Mouse (Mus musculus) retina, embryonic 14.5 days (tissue): ENCODE results near the gene Snhg11.
"Not testable (repeated sequence)": the region's sequence is repeated elsewhere in the genome, so short reads cannot be mapped to it uniquely, and the experiment has no call there.

ENCODE experiments used
- DNase-seq: peaks from one replicate; pipeline ENCODE4 v3.0.0-alpha.2; 2015; ENCODE audit warnings: low spot score

Gene Snhg11

DNA sequence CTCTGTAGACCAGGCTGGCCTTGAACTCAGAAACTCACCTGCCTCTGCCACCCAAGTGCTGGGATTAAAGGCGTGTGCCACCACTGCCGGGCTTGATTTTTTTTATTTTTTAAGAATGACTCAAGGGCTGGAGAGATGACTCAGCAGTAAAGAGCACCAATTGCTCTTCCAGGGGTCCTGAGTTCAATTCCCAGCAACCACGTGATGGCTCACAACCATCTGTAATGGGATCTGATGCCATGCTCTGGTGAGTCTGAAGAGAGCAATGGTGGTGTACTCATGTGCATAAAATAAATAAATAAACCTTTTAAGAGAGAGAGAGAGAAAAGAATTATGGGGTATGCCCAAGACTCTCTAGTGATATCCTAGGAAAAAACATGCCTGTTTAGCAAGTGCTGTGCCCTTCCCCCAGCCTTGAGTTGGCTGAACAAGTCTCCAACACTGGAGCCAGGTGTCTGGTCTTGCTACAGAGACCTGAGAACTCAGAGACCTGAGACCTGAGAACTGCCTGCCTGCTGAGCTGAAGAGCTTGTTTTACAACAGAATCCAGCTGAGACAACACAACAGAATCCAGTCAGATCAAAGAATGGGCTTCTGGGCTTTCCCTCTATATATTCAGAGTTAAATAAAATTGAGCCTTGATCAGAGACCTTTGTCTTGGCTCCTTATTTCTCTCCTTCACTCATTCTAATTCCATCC lies 5.8 kb upstream of the Snhg11 start:
- no peak for DNase-seq

DNA sequence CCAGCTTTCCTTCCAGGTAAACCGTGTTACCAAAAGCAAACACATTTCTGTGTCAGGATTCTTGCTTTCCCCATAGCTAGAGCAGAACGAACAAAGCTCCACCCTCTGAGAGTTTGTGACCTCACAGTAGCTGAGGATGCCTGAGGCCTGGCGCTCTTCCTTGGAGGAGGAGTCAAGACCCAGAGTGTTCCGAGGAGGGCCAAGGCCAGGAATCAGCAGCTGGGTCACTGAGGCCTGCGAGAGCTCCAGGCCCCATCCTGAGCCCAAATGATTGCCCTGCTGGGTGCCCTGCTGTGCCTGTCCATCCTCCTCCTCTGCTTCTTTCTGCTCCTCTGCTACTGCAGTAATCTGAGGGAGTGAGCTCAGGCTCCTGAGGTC lies 5.3 kb upstream of the Snhg11 start:
- no peak for DNase-seq

DNA sequence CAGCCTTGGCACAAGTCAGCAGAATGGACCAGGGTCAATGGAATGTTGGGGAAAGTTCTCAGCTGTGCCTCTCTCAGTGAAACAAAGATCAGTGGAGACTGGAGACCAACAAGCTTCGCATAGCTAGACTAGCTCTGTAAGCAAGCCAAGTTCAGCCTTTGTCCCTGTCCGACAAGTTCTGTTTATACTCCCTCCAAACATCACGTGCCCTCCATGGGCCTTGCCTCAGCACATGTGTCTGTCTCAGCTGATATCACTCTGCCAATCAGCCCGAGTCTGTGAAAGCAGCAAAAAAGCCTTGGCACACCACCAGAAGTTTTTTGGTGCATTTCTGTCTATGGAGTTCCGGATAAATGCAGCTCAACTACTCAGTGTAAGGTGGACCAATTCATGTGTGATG lies 2.4 kb upstream of the Snhg11 start:
- no peak for DNase-seq

GRCm38 (mm10) chr2:158373516-158373915 lies 1.9 kb upstream of the Snhg11 start:
- DNase-seq = no peak

- no peak for DNase-seq
Observed at GRCm38 (mm10) chr2:158376123-158376687, 767 bp downstream of the Snhg11 start.

DNA sequence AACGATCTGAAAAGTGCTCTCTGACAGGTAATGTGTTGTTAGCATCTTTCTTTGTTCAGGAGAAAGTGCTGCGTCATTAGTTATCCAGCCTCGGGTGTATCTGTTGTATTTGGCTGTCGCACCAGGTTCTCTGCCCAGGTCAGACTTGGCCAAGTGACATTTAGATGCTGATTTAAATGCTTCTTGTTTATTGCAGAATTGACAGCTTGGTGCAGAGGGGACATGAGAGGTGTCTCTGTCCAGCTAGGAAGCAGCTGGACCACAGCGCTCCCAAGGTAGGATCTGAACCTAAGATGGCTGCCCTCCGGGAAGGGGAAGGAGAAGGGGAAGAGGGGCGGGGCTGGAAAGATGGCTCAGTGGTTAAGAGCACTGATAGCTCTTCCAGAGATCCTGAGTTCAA lies 1.4 kb downstream of the Snhg11 start:
- DNase-seq = no peak

- DNase-seq = no peak
Observed at GRCm38 (mm10) chr2:158377811-158378210, 2.4 kb downstream of the Snhg11 start.

GRCm38 (mm10) chr2:158379354-158380078 lies 4.1 kb downstream of the Snhg11 start:
- DNase-seq = peak; percentile 95

- no peak for DNase-seq
Observed at GRCm38 (mm10) chr2:158386072-158386471, 10.6 kb downstream of the Snhg11 start.

GRCm38 (mm10) chr2:158389421-158389820 lies 14.0 kb downstream of the Snhg11 start:
- DNase-seq = no peak

- DNase-seq = no peak
Observed at GRCm38 (mm10) chr2:158396369-158396768, 20.9 kb downstream of the Snhg11 start.

DNA sequence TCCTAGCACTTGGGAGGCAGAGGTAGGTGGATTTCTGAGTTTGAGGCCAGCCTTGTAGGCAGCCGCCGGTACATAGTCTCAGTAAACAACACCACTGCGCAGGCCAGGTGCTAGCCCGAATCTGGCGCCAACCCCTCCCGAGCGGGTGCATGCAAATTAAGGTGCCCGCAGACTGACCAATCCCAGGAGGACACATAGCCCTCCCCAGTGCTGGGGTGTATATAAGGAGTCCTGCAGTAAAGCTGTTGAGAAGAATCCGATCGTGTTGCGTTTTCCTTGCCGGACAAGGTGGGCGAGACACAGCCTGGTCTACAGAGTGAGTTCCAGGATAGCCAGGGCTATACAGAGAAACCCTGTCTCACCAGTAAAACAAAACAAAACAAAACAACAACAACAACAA lies 21.7 kb downstream of the Snhg11 start:
- not testable (repeated sequence) for DNase-seq

GRCm38 (mm10) chr2:158402915-158403314 lies 27.5 kb downstream of the Snhg11 start:
- DNase-seq = no peak

- no peak for DNase-seq
Observed at GRCm38 (mm10) chr2:158408997-158409594, 33.7 kb downstream of the Snhg11 start.

- DNase-seq = peak; percentile 100
Observed at GRCm38 (mm10) chr2:158409595-158410021, 34.2 kb downstream of the Snhg11 start, which contains the start of gene Ralgapb. TSS of gene Ralgapb (plus strand) at chr2:158409848.

GRCm38 (mm10) chr2:158410022-158411014 lies 34.9 kb downstream of the Snhg11 start:
- peak; percentile 23 for DNase-seq

- DNase-seq = no peak
Observed at GRCm38 (mm10) chr2:158413240-158413639, 37.8 kb downstream of the Snhg11 start.

DNA sequence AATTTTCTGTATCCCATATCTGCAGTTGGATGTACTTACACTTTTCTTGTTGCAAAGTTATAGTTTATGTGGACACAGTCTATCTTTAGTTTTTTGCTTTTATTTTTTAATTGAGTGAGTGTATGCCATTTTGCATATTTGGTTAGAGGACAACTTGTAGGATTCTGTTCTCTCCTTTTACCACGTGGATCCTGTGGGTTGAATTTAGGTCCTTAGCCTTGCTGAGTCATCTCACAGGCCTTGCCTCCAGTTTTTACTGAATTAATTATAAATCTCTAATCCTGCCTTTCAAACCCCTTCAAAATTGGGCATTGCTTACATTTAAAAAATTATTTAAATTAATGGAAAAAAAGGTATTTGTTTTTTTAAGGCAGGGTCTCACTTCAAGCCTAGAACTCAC lies 40.4 kb downstream of the Snhg11 start:
- no peak for DNase-seq

- DNase-seq = no peak
Observed at GRCm38 (mm10) chr2:158418663-158419062, 43.2 kb downstream of the Snhg11 start.
